Mouse (Mus musculus) adrenal gland, postnatal 36 days (tissue): Measurements from ENCODE around the gene Gpr68. TPM values are rescaled to one million over a fixed set of nuclear protein-coding genes. Genes with fewer than 3 reads are reported as not detected.

Experiments used
- DNase-seq, 2 experiments: peaks; one replicate each; pipeline ENCODE4 v3.0.0; 2021; ENCODE audit warnings: mixed read lengths in 1 of 2
- total RNA-seq, 2 experiments: library from RNA; stranded (reverse); gene quantifications; 2 replicates each; pipeline ENCODE4 v1.2.3; 2021

Gpr68 gene
- total RNA-seq, 2 experiments from 2014 or later: 0.79 to 0.82 TPM

GRCm38 (mm10) chr12:100831021-100831420 is 77.0 kb downstream of the Gpr68 start:
- DNase-seq: no peak

Other genes starting within 250 kb of the Gpr68 start
- 1 to 10 TPM; 4.1 to 8.2 TPM for gene Rps6ka5, start 181.2 kb downstream of the Gpr68 start, total RNA-seq
- gene Dglucy, start 129.1 kb downstream of the Gpr68 start, total RNA-seq: 10 to 100 TPM; 11.2 to 15.6 TPM
- 1 to 10 TPM; 1.9 to 2.2 TPM for gene Ccdc88c, start 120.9 kb upstream of the Gpr68 start, total RNA-seq
- 10 to 100 TPM; 51.8 to 52.1 TPM for gene Ppp4r3a, start 175.5 kb upstream of the Gpr68 start, total RNA-seq